Mouse (Mus musculus) naive thymus-derived CD4-positive, alpha-beta T cell, adult 5 months (primary cell): ENCODE data around the gene Use1. TPM values are rescaled to one million over a fixed set of nuclear protein-coding genes. Genes with fewer than 3 reads are reported as not detected.

Experiments used
- polyA plus RNA-seq: library from polyadenylated mRNA; unstranded; fragments of 100-300 nt; shearing (Covaris generic); gene quantifications from one replicate; pipeline ENCODE4 v1.2.1, GENCODE M21; 2017

The Use1 gene
- polyA plus RNA-seq, result 230 TPM

DNA sequence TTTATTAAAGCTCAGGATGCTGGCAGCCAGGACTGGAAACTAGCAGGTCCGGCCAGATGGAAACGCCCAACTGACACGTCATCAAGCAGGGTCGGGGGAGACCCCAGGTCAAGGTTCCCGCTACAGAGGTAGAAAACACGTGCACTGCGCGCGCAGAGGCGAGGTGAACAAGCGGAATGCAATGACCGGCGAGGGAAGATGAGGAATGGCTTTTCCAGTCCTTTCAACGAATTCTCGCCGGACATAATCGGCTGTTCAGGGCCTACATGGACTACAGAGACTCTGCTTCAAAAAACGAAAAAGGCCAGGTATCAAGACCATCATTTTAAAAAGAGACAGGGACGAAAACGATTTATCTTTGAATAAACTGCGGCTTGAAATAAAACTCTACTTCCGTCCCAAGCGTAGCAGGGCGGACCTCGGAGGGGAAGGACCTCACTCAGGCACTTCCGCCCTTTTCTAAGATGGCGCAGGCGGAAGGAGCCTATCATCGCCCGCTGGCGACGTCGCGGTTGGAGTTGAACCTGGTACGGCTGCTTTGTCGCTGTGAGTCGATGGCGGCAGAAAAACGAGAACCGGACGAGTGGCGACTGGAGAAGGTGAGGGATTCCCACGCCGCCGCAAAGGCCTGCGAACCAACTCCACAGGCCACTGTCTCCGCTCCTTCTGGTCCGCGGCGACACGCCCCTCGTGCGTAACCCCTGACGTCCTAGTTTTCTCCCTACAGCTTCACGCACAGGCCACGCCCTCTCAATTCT lies at the start of gene Use1:
TSS of gene Use1 (plus strand) at position 78 of the 758 bp plus-strand sequence.

GRCm38 (mm10) chr8:71371236-71371848 lies 4.7 kb downstream of the Use1 start, which contains the start of gene Ocel1:
Ocel1 (plus strand) TSS chr8:71371298.

DNA sequence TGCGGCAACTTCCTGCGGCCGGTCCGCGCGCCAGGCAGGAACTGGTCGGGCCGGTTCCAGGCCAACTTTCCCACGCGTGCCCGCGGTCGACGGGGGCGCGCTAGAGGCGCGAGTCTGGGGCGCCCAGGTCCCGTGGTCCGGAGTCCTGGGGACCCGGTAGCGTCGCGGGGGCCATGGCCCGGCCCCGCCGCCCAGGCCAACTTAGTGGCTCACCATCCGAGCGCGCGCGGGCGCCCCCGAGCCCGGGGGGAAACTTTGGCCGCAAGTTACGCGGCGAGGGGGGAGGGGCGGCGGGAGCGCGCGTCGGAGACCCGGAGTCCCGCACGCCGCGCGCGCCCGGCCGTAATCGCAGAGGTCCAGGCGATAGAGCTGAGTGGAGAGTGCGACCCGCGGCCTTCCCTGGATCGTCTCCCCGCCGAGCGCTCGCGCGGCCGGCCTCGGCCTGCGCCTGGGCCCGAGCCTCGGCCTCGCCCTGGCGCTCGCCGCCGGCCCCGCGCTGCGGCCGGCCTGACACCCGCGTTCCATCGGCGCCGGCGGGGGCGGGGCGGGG lies 14.8 kb downstream of the Use1 start, which contains the start of gene Nr2f6:
TSS of gene Nr2f6 (minus strand) at position 540 of the 550 bp plus-strand sequence.

GRCm38 (mm10) chr8:71395629-71396028 lies 29.0 kb downstream of the Use1 start, which contains the start of gene Ushbp1:
Ushbp1 (minus strand) TSS chr8:71395802.

GRCm38 (mm10) chr8:71396639-71397305 lies 30.1 kb downstream of the Use1 start, which contains the start of gene Babam1:
Babam1 (plus strand) TSS chr8:71396861.

DNA sequence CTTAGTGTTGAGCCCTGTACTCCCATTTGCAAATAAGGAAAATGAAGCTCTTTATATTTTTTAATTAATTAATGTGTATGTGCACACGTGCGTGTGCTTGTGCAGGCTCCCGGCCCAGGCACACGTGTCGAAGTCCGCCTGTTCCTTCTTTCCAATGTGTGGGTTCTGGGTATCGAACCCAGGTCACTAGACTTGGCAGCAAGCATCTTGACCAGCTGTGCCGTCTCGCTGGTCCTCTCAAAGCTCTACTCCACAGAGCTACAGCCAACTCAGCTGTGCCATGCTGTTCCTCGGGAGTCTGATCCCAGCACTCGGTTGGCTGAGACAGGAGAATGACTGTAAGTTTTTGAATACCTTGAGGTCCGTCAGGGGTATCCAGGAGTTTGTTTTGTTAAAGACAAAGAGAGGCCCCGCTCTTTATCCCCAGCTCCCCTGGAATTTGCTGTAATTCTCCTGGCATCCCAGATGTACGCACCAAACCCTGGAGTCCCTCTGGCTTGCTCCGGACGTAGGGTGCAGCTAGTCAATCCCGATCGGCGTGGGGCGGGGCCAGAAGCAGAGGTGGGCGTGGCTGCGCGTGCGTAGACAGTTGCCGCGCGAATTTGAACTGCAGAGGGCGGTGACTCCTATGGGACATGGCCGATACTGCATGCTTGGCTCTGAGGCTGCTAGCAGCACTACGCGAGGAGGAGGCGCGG lies 38.9 kb downstream of the Use1 start, which contains the start of gene Ankle1:
TSS of gene Ankle1 (plus strand) at position 610 of the 698 bp plus-strand sequence.

Other genes with a start within 250 kb of the Use1 start
- gene Myo9b, start 94.1 kb upstream of the Use1 start, polyA plus RNA-seq, result 69.4 TPM
- gene Haus8, start 93.9 kb upstream of the Use1 start, polyA plus RNA-seq, result 23.8 TPM
- 22.9 TPM for gene Ocel1, start 4.5 kb downstream of the Use1 start, polyA plus RNA-seq
- 2.9 TPM for gene Nr2f6, start 15.1 kb downstream of the Use1 start, polyA plus RNA-seq
- 0.24 TPM for gene Ushbp1, start 29.0 kb downstream of the Use1 start, polyA plus RNA-seq
- gene Babam1, start 30.0 kb downstream of the Use1 start, polyA plus RNA-seq, result 70.3 TPM
- gene Ankle1, start 39.2 kb downstream of the Use1 start, polyA plus RNA-seq, result 0.21 TPM
- 93.0 TPM for gene Abhd8, start 96.8 kb downstream of the Use1 start, polyA plus RNA-seq
- 41.6 TPM for gene Mrpl34, start 98.1 kb downstream of the Use1 start, polyA plus RNA-seq
- gene Dda1, start 102.4 kb downstream of the Use1 start, polyA plus RNA-seq, result 153 TPM
- 14.2 TPM for gene Ano8, start 119.1 kb downstream of the Use1 start, polyA plus RNA-seq
- gene Gtpbp3, start 121.3 kb downstream of the Use1 start, polyA plus RNA-seq, result 5.4 TPM
- not detected for gene Plvap, start 144.9 kb downstream of the Use1 start, polyA plus RNA-seq
- gene Ccdc194, start 158.9 kb downstream of the Use1 start, polyA plus RNA-seq, result not detected
- gene Bst2, start 170.6 kb downstream of the Use1 start, polyA plus RNA-seq, result 71.8 TPM
- 44.2 TPM for gene Mvb12a, start 176.1 kb downstream of the Use1 start, polyA plus RNA-seq
- 1.5 TPM for gene Tmem221, start 192.0 kb downstream of the Use1 start, polyA plus RNA-seq
- gene Nxnl1, start 199.8 kb downstream of the Use1 start, polyA plus RNA-seq, result 0.25 TPM
- gene Slc27a1, start 202.0 kb downstream of the Use1 start, polyA plus RNA-seq, result 8.1 TPM
- gene Pgls, start 225.3 kb downstream of the Use1 start, polyA plus RNA-seq, result 79.0 TPM
- 2.7 TPM for gene Fam129c, start 230.8 kb downstream of the Use1 start, polyA plus RNA-seq
- 49.3 TPM for gene Colgalt1, start 244.2 kb downstream of the Use1 start, polyA plus RNA-seq